Mouse (Mus musculus): Measurements from ENCODE around the gene Eif3k.

- no peak for TF ChIP-seq CTCF (IDR thresholded peaks at IDR 0.05; ENCODE audit: control insufficient read depth, insufficient read depth, insufficient read length)
- TF ChIP-seq USF1 (IDR thresholded peaks at IDR 0.05; ENCODE audit: low read depth): no peak
- no peak for TF ChIP-seq MAX (IDR thresholded peaks at IDR 0.05)
- no peak for TF ChIP-seq CEBPB (IDR thresholded peaks at IDR 0.05; ENCODE audit: low read depth)
Measured at GRCm38 (mm10) chr7:28921722-28922465, 59.8 kb downstream of the Eif3k start.

Measured in C2C12 (cell line).